Mouse (Mus musculus): Measurements from ENCODE around the gene Shf.

GRCm38 (mm10) chr2:122353765-122354164 lies 15.2 kb downstream of the Shf start:
- TF ChIP-seq EP300 (IDR thresholded peaks at IDR 0.05; ENCODE audit: low read depth): no peak
- no peak for TF ChIP-seq CTCF (IDR thresholded peaks at IDR 0.05; ENCODE audit: low read depth)
